Mouse (Mus musculus) G1E (cell line): ENCODE data around the gene Iffo2.

Experiments
- CTCF ChIP-seq: IDR thresholded peaks from 2 replicates; pipeline ENCODE4 v1.5.1; 2012; ENCODE audit warnings: low read depth, low read length, inconsistent platforms, mixed read lengths
- GATA1 ChIP-seq: IDR thresholded peaks from 2 replicates; pipeline ENCODE4 v1.6.1; 2012; ENCODE audit warnings: borderline replicate concordance, low read length, inconsistent platforms, mixed read lengths
- GATA2 ChIP-seq: IDR thresholded peaks from 2 replicates; pipeline ENCODE4 v1.6.1; 2012; ENCODE audit warnings: low read depth, low read length, inconsistent platforms, borderline replicate concordance
- POLR2AphosphoS5 ChIP-seq: IDR thresholded peaks from 2 replicates; pipeline ENCODE4 v1.6.1; 2012; ENCODE audit warnings: low read depth, low read length, inconsistent platforms; ENCODE audit not compliant: insufficient replicate concordance
- TAL1 ChIP-seq: conservative IDR thresholded peaks from 2 replicates; pipeline ENCODE4 v1.6.1; 2012; ENCODE audit warnings: low read depth, low read length, inconsistent platforms, mixed read lengths

GRCm38 (mm10) chr4:139532081-139532480, 1.7 kb downstream of the Iffo2 start:
- TF ChIP-seq CTCF (no peak), TAL1 (no peak), GATA1 (no peak), POLR2AphosphoS5 (no peak), GATA2 (no peak)
